Mouse (Mus musculus) testis, adult 2 months (tissue): ENCODE measurements at regions not wholly inside any gene's neighbourhood (a gene's known extent, or its start where the extent isn't known, plus 50 kb on each side); places are given as distances from the start of the nearest gene placed in this dataset.

ENCODE experiments used
- H3K27ac ChIP-seq: fragments of 200-500 bp; 2 replicates; pipeline ENCODE4 v1.5.1; 2012; ENCODE audit warnings: low read depth, low read length; ENCODE audit not compliant: control insufficient read depth, insufficient read depth
- H3K27me3 ChIP-seq: fragments of 200-500 bp; 2 replicates; pipeline ENCODE4 v1.6.1; 2012; ENCODE audit warnings: mild to moderate bottlenecking, low read length, moderate library complexity; ENCODE audit not compliant: control insufficient read depth, insufficient read depth
- H3K36me3 ChIP-seq: fragments of 200-500 bp; 2 replicates; pipeline ENCODE4 v1.6.1; 2012; ENCODE audit warnings: mild to moderate bottlenecking, low read length; ENCODE audit not compliant: control insufficient read depth, insufficient read depth
- H3K4me1 ChIP-seq: fragments of 200-500 bp; 2 replicates; pipeline ENCODE4 v1.6.1; 2012; ENCODE audit warnings: low read length; ENCODE audit not compliant: control insufficient read depth, insufficient read depth
- H3K4me3 ChIP-seq: fragments of 200-500 bp; 2 replicates; pipeline ENCODE4 v1.5.1; 2012; ENCODE audit warnings: low read depth, mild to moderate bottlenecking, low read length, moderate library complexity, mixed read lengths; ENCODE audit not compliant: control insufficient read depth
- CTCF ChIP-seq: fragments of 200-500 bp; IDR thresholded peaks from 2 replicates; pipeline ENCODE4 v1.5.1; 2012; ENCODE audit warnings: low read depth, mild to moderate bottlenecking, inconsistent platforms, low read length, moderate library complexity; ENCODE audit not compliant: control insufficient read depth, insufficient read depth, insufficient replicate concordance
- POLR2A ChIP-seq: fragments of 200-500 bp; IDR thresholded peaks from 2 replicates; pipeline ENCODE4 v1.6.1; 2012; ENCODE audit warnings: low read depth, mild to moderate bottlenecking, inconsistent platforms, low read length, moderate library complexity; ENCODE audit not compliant: control insufficient read depth

DNA sequence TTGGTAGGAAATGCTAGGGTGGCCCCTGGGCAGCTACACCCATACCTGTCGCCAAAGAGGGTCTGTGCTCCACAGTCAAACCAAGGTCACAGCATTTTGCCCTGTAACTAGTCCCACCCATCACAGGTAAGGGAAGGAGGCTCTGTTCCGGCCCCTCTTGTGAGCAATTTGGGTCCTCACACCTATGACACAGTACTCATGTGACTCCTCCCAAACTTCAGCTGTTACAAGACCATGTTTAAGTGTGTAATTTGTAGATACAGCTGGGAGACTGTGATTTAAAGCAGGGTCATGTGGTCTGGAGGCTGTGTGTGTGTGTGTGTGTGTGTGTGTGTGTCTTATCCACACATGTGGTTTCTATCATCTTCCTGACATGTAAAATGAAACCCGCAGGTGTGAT is 306.3 kb upstream of the Atp5g3 start:
- H3K36me3 ChIP-seq = no peaks in the 10 kb centered on the region
- TF ChIP-seq POLR2A = no peak
- no peak for TF ChIP-seq CTCF
- H3K27me3 ChIP-seq = no peaks in the 10 kb centered on the region
- no peak overlapping the region for H3K27ac ChIP-seq
- no peaks in the 10 kb centered on the region for H3K4me1 ChIP-seq
- H3K4me3 ChIP-seq = no peak overlapping the region

- Histone ChIP-seq H3K4me3 (no peak overlapping the region), H3K4me1 (peaks cover 3% of the 10 kb centered on the region; the same call in 1 of the 2 replicates), H3K27me3 (no peaks in the 10 kb centered on the region), H3K36me3 (no peaks in the 10 kb centered on the region), H3K27ac (no peak overlapping the region)
- no peak for TF ChIP-seq POLR2A
- TF ChIP-seq CTCF = no peak
Observed at GRCm38 (mm10) chr2:74210210-74210609, 299.1 kb upstream of the Atp5g3 start.

DNA sequence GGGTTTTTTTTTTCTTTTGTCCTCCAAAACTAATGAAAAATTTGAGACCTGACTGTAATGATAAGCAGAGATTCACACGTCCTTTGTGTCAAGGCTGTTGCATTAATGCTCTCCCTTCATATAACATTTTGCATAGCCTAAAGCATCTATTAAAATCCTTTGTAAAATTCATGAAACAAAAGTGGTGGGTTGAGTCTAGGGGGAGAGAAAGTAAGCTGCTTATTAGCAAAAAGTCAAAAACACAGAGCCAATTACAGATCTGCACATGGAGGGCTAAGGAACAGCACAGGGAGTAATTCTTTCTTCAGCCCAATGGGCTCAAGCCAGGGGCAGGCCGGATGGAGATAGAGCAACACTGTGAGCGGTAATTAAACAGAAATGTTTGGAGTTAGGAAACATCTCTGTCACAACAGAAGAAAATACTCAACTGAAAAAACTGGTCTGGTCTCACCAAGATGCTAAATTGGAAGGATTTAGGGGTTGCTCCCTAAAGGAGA is 298.3 kb upstream of the Atp5g3 start:
- Histone ChIP-seq H3K27me3 (no peaks in the 10 kb centered on the region), H3K4me3 (no peak overlapping the region), H3K4me1 (peaks cover 3% of the 10 kb centered on the region; the same call in 1 of the 2 replicates), H3K27ac (no peak overlapping the region), H3K36me3 (no peaks in the 10 kb centered on the region)
- TF ChIP-seq CTCF (no peak), POLR2A (no peak)

GRCm38 (mm10) chr2:74207440-74207839 is 296.3 kb upstream of the Atp5g3 start:
- Histone ChIP-seq H3K36me3 (no peaks in the 10 kb centered on the region), H3K4me1 (peaks cover 3% of the 10 kb centered on the region; the same call in 1 of the 2 replicates), H3K4me3 (peak overlapping the region; percentile 20), H3K27me3 (no peaks in the 10 kb centered on the region), H3K27ac (no peak overlapping the region)
- TF ChIP-seq POLR2A (no peak), CTCF (no peak)

DNA sequence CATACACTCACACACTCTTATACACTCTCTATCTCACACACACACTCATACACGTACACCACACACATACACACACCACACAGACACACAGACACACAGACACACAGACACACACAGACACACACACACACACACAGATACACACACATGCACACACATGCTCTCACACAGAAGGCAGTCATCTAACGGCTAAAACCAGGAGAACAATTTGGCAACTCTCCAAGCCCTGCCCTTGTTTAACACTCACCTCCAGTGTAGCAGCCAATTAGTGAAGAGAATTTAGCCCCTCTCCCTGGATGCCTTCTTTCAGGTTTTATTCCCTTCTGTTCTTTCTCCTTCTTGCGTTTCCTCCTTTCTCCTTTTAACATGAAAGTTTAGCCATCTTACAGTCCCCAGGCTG is 291.6 kb upstream of the Atp5g3 start:
- no peak for TF ChIP-seq POLR2A
- TF ChIP-seq CTCF = no peak
- H3K27ac ChIP-seq = no peak overlapping the region
- H3K27me3 ChIP-seq = no peaks in the 10 kb centered on the region
- H3K4me3 ChIP-seq = no peak overlapping the region
- no peaks in the 10 kb centered on the region for H3K36me3 ChIP-seq
- H3K4me1 ChIP-seq = peaks cover 3% of the 10 kb centered on the region; the same call in 1 of the 2 replicates

DNA sequence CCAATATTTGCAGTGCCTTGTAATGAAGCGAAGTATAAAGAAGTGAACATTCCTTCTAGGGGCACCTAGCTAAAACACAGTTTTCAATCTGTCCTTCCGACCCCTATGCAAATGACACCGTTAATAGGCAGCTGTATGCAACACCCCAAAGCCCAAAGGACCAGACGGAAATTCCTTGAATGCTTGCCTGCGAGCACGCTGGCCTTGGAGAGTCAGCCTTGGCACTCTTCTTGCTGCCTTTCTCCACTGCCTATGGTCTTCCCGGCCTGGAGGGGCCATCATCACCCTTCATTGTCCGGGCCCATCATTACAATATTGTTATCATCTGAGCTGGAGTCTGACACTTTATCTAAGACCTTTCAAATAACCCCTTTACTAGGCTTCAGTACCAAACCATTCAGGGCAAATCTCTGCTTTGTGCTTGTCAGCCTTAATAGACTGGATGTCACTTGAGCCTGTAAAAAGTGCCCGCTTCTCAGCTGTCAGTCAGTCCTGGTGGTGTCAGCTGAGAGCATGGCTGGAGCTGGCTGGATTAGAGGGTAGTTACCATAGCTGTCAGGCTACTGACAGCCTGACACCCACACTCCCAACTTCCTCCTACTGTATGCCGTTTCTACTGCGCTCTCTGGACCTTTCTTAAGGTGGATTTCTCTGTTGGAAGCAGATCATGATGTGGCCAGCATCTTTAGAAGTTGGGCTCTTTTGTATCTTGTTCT is 290.6 kb upstream of the Atp5g3 start:
- no peak overlapping the region for H3K4me3 ChIP-seq
- no peak overlapping the region for H3K27ac ChIP-seq
- no peaks in the 10 kb centered on the region for H3K27me3 ChIP-seq
- H3K36me3 ChIP-seq = no peaks in the 10 kb centered on the region
- TF ChIP-seq POLR2A = no peak
- TF ChIP-seq CTCF = no peak
- no peaks in the 10 kb centered on the region; the same call in 1 of the 2 replicates for H3K4me1 ChIP-seq

DNA sequence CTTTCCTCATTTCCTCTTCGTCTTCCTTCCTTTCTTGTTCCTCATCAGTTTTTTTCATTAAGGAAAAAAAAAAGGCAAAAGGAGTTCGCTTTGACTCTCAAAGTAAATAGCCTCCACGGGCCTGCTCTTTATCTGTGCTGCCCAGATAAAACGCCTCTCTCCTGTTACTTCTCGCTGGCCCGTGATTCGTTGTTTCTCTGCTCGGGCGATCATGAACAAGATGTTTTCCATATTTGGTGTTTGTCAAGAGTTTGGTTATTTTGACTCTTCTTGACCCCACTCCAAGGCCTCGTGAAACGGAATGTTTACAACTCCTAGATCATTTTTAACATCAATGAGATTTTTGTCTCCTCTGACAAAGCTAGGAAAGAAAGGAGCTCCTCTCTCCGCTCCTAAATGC is 288.4 kb upstream of the Atp5g3 start:
- H3K36me3 ChIP-seq = no peaks in the 10 kb centered on the region
- H3K4me1 ChIP-seq = no peaks in the 10 kb centered on the region
- H3K27ac ChIP-seq = no peak overlapping the region
- no peak overlapping the region for H3K4me3 ChIP-seq
- no peaks in the 10 kb centered on the region for H3K27me3 ChIP-seq
- TF ChIP-seq CTCF = no peak
- no peak for TF ChIP-seq POLR2A
